Mouse (Mus musculus) left cerebral cortex, postnatal 36 days (tissue): ENCODE data around the gene Pvalb. TPM values are rescaled to one million over a fixed set of nuclear protein-coding genes. Genes with fewer than 3 reads are reported as not detected.

Experiments used
- DNase-seq, 2 experiments: peaks; one replicate each; pipeline ENCODE4 v3.0.0; 2021 to 2022; ENCODE audit warnings: low spot score in 2 of 2, mixed read lengths in 1 of 2
- intact Hi-C: fragments of 180-260 bp; cut with DNase I; formaldehyde crosslinking; loops from one replicate; pipeline ENCODE4 v1.15.1; 2025
- total RNA-seq, 2 experiments: library from RNA; stranded (reverse); gene quantifications; 2 replicates each; pipeline ENCODE4 v1.2.3; 2021

Gene Pvalb
- total RNA-seq, 2 experiments from 2014 or later: 73.3 to 114 TPM

GRCm38 (mm10) chr15:78204053-78204847 is 1.9 kb downstream of the Pvalb start:
- peak; percentile 34 to 52 for DNase-seq
- intact Hi-C loops: no loop called here

DNA sequence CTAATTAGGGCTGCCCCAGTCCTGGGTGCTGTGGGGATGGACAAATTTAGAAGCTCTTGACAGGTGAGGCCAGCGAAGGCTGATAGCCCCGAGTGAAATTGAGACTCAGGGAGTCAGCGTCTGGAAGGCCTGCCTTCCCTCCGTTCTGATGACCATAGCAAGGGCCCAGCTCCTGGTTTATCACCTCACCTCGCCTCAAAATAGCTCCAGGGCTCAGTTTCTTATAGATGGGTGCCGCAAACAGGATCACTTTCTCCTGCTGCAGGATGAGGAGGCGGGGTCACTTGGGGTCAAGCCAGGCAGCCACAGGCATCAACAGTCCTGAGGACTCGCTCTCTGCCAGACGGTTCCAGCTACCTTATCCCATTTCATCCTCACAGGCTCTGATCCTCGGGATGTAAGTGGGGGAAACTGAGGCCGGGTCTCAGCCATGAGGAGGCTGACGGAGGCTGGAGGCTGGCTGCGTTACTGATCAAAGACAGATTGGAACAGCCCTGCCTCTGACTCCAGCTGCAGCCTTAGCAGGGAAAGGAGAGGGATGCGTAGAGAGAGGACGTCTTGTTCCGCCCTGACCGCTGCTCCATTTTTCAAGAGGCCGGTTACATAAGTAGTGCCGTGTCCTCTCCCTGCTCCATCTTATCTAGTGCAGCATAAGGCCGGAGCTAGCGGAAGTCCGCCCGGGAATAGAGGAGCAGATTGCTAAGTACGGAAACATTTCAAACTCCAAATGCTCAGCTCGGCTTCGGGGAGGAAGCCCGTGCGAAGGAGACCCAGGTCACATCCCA is 10.9 kb downstream of the Pvalb start:
- intact Hi-C loops: no loop called here
- DNase-seq: peak in 1 of 2 experiments; percentile 23

GRCm38 (mm10) chr15:78194320-78194719 is 11.9 kb downstream of the Pvalb start:
- intact Hi-C loops: no loop called here
- DNase-seq: no peak

- DNase-seq: no peak
- intact Hi-C loops: loop anchor here (10.0 kb wide), 1 partner anchor 135 kb away; the partner anchor contains the start of gene Csf2rb
Measured at GRCm38 (mm10) chr15:78189636-78190035, 16.6 kb downstream of the Pvalb start.

DNA sequence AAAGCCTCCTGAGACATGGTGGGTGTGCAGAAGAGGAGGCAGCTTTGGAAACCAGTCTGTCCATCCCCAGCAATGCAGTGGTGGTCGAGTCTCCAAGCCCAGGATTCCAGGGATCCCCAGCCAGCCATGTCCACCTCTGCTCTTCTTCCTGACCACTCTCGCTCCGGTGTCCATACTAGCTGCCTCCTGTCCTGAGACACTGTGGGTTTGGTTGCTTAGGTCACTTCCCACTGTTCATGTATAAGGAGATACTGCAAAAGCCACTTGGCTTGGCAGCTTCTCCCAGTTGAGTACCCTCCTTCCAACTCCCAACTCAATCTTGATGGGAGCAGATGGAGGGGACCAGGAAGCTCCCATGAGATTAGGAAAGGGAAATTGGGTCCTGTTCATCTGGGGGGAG is 17.7 kb downstream of the Pvalb start:
- no peak for DNase-seq
- intact Hi-C loops: loop anchor here (10.0 kb wide), 1 partner anchor 136 kb away; the partner anchor contains the start of gene Csf2rb

- intact Hi-C loops: loop anchor here (10.0 kb wide), 1 partner anchor 138 kb away; the partner anchor contains the start of gene Csf2rb
- DNase-seq: no peak
Measured at GRCm38 (mm10) chr15:78186906-78187305, 19.3 kb downstream of the Pvalb start.

- intact Hi-C loops: loop anchor here (2.0 to 10.0 kb wide), 2 partner anchors 53 to 139 kb away; partner anchors contain the start of gene Csf2rb
- no peak for DNase-seq
Measured at GRCm38 (mm10) chr15:78185609-78186008, 20.6 kb downstream of the Pvalb start.

DNA sequence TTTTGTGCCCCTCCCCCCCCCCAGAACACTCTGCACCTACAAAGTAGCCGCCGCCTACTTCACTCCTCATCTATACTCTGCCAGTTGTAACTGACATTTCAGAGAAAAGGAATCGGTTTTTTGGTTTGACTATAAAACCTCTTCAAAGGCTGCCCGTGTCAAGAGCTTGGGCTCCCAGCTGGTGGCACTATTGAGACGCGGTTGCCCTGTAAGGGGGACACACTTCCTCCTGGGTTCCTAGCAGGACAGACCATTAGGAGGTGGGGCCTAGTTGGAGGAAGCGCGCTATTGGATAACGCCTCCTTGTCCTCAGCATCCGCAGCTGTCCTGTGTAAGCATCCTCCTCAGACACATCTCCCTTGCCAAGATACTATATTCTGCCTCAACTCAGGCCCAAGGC is 21.3 kb downstream of the Pvalb start:
- intact Hi-C loops: loop anchor here (2.0 to 10.0 kb wide), 2 partner anchors 54 to 140 kb away; partner anchors contain the start of gene Csf2rb
- DNase-seq: no peak

GRCm38 (mm10) chr15:78181701-78182405 is 24.3 kb downstream of the Pvalb start:
- no peak for DNase-seq
- intact Hi-C loops: loop anchor here (10.0 kb wide), 1 partner anchor 143 kb away; the partner anchor contains the start of gene Csf2rb

DNA sequence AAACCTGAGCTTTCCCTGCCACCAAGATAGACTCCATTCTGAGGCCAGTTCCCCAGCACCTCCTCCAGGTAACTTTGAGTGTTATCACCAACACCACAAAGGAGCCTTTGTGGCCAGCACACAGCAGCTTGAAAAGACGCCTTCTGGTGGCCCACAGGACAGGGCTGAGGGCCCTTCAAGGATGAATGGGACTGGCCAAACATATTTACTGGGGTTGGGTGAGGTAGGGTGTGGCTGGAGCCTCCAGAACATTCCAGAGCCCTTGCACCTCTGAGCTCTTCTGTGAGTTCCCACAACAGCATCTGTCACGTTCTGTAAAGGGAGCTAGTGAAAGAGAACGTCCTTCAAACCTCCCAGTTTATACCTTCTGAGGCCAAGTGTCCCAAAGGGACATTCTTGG is 26.4 kb downstream of the Pvalb start:
- DNase-seq: no peak

DNA sequence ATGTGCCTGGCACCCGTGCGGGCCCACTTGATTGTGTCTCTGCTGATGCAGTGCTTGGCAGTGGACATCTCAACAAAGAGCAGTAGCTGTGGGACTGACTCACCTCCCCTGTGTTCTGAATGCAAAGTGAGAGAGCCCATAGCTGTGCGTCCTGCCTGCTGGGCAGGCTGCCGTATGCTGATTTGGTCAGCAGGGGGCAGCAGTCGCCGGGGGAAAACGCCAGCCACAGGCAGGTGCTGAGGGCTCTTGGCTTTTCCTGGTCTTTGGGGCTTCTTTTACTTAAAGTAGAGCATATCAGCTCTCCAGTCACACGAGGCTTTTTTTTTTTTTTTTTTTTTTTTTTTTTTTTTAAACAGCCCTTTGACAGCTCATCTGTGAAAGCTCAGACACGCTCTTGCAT is 27.8 kb downstream of the Pvalb start:
- DNase-seq: peak; percentile 84 to 85
- intact Hi-C loops: loop anchor here (2.0 to 10.0 kb wide), 2 partner anchors 162 to 356 kb away; partner anchors contain the start of gene C1qtnf6

More for the DNA sequence above, 26.4 kb downstream of the Pvalb start:
- intact Hi-C loops: loop anchor here (2.0 to 10.0 kb wide), 3 partner anchors 145 to 355 kb away; partner anchors contain the start of genes C1qtnf6 and Csf2rb

- no peak for DNase-seq
- intact Hi-C loops: loop anchor here (10.0 kb wide), 1 partner anchor 358 kb away; the partner anchor contains the start of gene C1qtnf6
Measured at GRCm38 (mm10) chr15:78177257-78177656, 28.9 kb downstream of the Pvalb start.

GRCm38 (mm10) chr15:78174887-78175245 is 31.3 kb downstream of the Pvalb start:
- intact Hi-C loops: loop anchor here (10.0 kb wide), 1 partner anchor 360 kb away; the partner anchor contains the start of gene C1qtnf6
- DNase-seq: no peak

- peak; percentile 98 for DNase-seq
- intact Hi-C loops: loop anchor here (2.0 to 10.0 kb wide), 3 partner anchors 55 to 361 kb away; partner anchors contain the start of gene C1qtnf6
Measured at GRCm38 (mm10) chr15:78173972-78174886, 32.0 kb downstream of the Pvalb start, which contains the start of gene Ift27. Gene Ift27 (minus strand): TSS chr15:78174107.

DNA sequence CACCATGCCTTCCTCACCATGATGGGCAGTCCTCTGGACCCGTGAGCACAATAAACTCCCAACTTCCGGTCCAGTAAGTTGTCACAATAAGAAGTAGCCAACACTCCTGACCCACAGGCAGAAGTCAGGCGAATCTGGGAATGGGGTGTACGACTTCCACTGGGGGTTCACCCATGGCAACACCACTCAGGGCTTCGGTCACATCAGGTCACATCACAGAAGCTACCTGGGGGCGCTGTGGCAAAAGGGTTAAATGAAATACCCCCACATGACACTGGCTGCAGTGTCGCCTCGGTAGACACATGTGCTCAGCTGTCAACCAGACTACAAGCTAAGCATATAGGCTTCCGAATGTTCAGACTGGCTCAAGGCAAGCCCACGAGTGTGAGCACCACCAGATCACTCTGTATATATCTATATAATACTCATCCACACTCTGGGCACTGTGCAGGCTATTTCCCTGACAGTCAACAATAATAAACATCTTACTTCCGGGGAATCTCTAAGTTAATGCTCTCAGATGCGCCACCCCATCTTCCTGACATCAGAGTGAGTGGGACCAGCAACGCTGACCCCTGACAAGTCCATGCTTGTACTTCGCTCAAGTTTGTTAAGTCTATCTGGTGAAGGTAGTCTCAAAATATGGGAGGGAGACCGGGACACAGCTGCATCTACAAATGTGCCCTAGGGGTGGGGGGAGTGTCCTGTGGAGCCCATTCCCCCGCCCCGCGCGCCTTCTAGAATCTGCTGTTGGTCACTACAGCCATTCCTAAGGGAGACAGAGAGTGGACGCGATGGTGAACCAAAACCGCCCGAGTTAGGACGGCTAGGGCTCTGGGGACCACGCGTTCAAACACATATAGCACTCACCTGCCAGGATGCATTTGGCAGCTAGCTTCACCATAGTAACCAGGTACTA is 33.0 kb downstream of the Pvalb start:
- intact Hi-C loops: loop anchor here (2.0 to 10.0 kb wide), 3 partner anchors 54 to 362 kb away; partner anchors contain the start of gene C1qtnf6
- no peak for DNase-seq

DNA sequence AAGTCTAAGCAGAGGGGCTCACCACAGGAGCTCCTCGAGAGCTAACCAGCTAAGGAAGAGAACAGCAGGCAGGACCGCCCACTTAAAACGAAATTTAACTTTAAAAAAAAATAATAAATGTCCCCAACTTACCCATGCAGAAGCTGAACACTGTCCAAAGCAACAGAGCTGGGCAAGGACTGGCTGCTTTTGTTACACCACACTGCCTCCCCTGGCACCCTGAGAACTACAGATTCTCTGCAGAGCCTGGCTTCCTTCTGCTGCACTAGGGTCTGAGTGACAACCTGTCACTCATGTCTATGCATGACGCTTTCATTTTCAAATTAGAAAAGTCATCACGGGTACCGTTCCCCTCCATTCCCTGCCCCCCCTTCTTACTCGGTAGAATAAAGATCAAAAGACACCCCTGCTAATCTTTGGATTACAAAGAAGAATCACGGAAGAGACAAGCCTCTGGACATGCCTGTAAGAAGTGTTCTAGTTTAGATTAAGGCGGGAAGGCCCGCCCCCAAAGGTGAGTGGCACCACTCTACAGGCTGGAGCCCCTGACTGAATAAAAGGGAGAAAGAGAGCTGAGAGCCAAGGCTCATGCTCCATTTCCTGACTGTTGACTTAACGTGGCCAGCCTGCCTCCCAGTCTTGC is 33.8 kb downstream of the Pvalb start:
- peak in 1 of 2 experiments; percentile 43 for DNase-seq
- intact Hi-C loops: loop anchor here (2.0 to 10.0 kb wide), 3 partner anchors 54 to 362 kb away; partner anchors contain the start of gene C1qtnf6
